Mouse (Mus musculus) intestine, embryonic 16.5 days (tissue): ENCODE measurements around the gene Olfr569. TPM values are rescaled to one million over a fixed set of nuclear protein-coding genes. Genes with fewer than 3 reads are reported as not detected.

Source experiments
- ATAC-seq: fragments of 200-750 bp; cut with Nextera tagmentation; 2 replicates; pipeline ENCODE4 v1.8.0; 2017; ENCODE audit warnings: moderate TSS enrichment, moderate library complexity
- H3K27ac ChIP-seq: fragments of 300-500 bp; sonication (generic); 2 replicates; pipeline ENCODE4 v1.5.1; 2014; ENCODE audit warnings: mild to moderate bottlenecking, low read length
- H3K27me3 ChIP-seq: fragments of 300-500 bp; sonication (generic); replicated peaks from 2 replicates; pipeline ENCODE4 v1.6.1; 2014; ENCODE audit warnings: low read length, control low read depth, mixed read lengths; ENCODE audit not compliant: control insufficient read depth, insufficient read depth
- H3K36me3 ChIP-seq: fragments of 300-500 bp; sonication (generic); 2 replicates; pipeline ENCODE4 v1.6.1; 2014; ENCODE audit warnings: low read length, control low read depth; ENCODE audit not compliant: control insufficient read depth, insufficient read depth
- H3K4me1 ChIP-seq: fragments of 300-500 bp; sonication (generic); 2 replicates; pipeline ENCODE4 v1.6.1; 2014; ENCODE audit warnings: low read length, control low read depth, mixed read lengths; ENCODE audit not compliant: control insufficient read depth, insufficient read depth
- H3K4me2 ChIP-seq: fragments of 300-500 bp; sonication (generic); 2 replicates; pipeline ENCODE4 v1.6.1; 2014; ENCODE audit warnings: low read depth, low read length, control low read depth
- H3K4me3 ChIP-seq: fragments of 300-500 bp; sonication (generic); 2 replicates; pipeline ENCODE4 v1.5.1; 2014; ENCODE audit warnings: mild to moderate bottlenecking, low read length
- H3K9ac ChIP-seq: fragments of 300-500 bp; sonication (generic); 2 replicates; pipeline ENCODE4 v1.6.1; 2014; ENCODE audit warnings: low read depth, low read length
- H3K9me3 ChIP-seq: fragments of 300-500 bp; sonication (generic); 2 replicates; pipeline ENCODE4 v1.6.1; 2016; ENCODE audit warnings: low read length, control low read depth; ENCODE audit not compliant: control insufficient read depth
- polyA plus RNA-seq: library from polyadenylated mRNA; unstranded; fragments of >200 nt; fragmentation: Nextera tagmentation; extraction: Ambion mirVana; gene quantifications from 2 replicates; pipeline ENCODE4 v1.2.1, GENCODE M21; 2015

The Olfr569 gene
- polyA plus RNA-seq, 1 experiment from 2014 or later, result not detected

GRCm38 (mm10) chr7:102855807-102856206, 34.9 kb downstream of the Olfr569 start:
- Histone ChIP-seq H3K36me3 (no peaks in the 10 kb centered on the region), H3K9me3 (no peaks in the 10 kb centered on the region), H3K4me1 (no peaks in the 10 kb centered on the region), H3K27ac (no peak overlapping the region), H3K4me3 (no peak overlapping the region), H3K9ac (no peak overlapping the region), H3K27me3 (no peaks in the 10 kb centered on the region), H3K4me2 (no peak overlapping the region)
- no peak for ATAC-seq

Other genes with a start within 250 kb of the Olfr569 start
- not detected in 2 replicates for gene Olfr555, start 232.1 kb downstream of the Olfr569 start, polyA plus RNA-seq
- not detected in 2 replicates for gene Olfr556, start 226.0 kb downstream of the Olfr569 start, polyA plus RNA-seq
- gene Trim68, start 203.6 kb downstream of the Olfr569 start, polyA plus RNA-seq, result 9.3 and 9.6 TPM in 2 replicates
- gene Olfr557, start 195.0 kb downstream of the Olfr569 start, polyA plus RNA-seq, result not detected in 2 replicates
- 0.22 and 0.26 TPM in 2 replicates for gene Olfr558, start 188.7 kb downstream of the Olfr569 start, polyA plus RNA-seq
- not detected in 2 replicates for gene Olfr33, start 171.8 kb downstream of the Olfr569 start, polyA plus RNA-seq
- not detected in 2 replicates for gene Olfr559, start 163.4 kb downstream of the Olfr569 start, polyA plus RNA-seq
- gene Olfr560, start 131.5 kb downstream of the Olfr569 start, polyA plus RNA-seq, result not detected in 2 replicates
- 0.39 and 0.58 TPM in 2 replicates for gene Olfr78, start 131.4 kb downstream of the Olfr569 start, polyA plus RNA-seq
- gene Olfr561, start 119.7 kb downstream of the Olfr569 start, polyA plus RNA-seq, result not detected in 2 replicates
- not detected in 2 replicates for gene Olfr564, start 87.4 kb downstream of the Olfr569 start, polyA plus RNA-seq
- gene Olfr566, start 32.1 kb downstream of the Olfr569 start, polyA plus RNA-seq, result not detected in 2 replicates
- gene Olfr568, start 13.8 kb downstream of the Olfr569 start, polyA plus RNA-seq, result not detected in 2 replicates
- gene Olfr570, start 3.7 kb upstream of the Olfr569 start, polyA plus RNA-seq, result not detected in 2 replicates
- gene Olfr571, start 26.7 kb upstream of the Olfr569 start, polyA plus RNA-seq, result not detected in 2 replicates
- gene Olfr572, start 33.5 kb upstream of the Olfr569 start, polyA plus RNA-seq, result not detected in 2 replicates
- not detected in 2 replicates for gene Olfr573-ps1, start 51.7 kb upstream of the Olfr569 start, polyA plus RNA-seq
- gene Olfr574, start 57.6 kb upstream of the Olfr569 start, polyA plus RNA-seq, result not detected in 2 replicates
- not detected in 2 replicates for gene Olfr575, start 67.9 kb upstream of the Olfr569 start, polyA plus RNA-seq
- not detected in 2 replicates for gene Olfr576, start 71.8 kb upstream of the Olfr569 start, polyA plus RNA-seq
- gene Olfr577, start 85.1 kb upstream of the Olfr569 start, polyA plus RNA-seq, result not detected in 2 replicates
- not detected in 2 replicates for gene Olfr578, start 98.4 kb upstream of the Olfr569 start, polyA plus RNA-seq
- not detected in 2 replicates for gene Olfr582, start 147.1 kb upstream of the Olfr569 start, polyA plus RNA-seq
- not detected in 2 replicates for gene Olfr583, start 160.4 kb upstream of the Olfr569 start, polyA plus RNA-seq
- not detected in 2 replicates for gene Olfr584, start 191.0 kb upstream of the Olfr569 start, polyA plus RNA-seq
- gene Olfr585, start 206.8 kb upstream of the Olfr569 start, polyA plus RNA-seq, result not detected in 2 replicates
- gene Olfr586, start 234.8 kb upstream of the Olfr569 start, polyA plus RNA-seq, result not detected in 2 replicates
- not detected in 2 replicates for gene Olfr588-ps1, start 250.0 kb upstream of the Olfr569 start, polyA plus RNA-seq